Mouse (Mus musculus): ENCODE results near the gene Pak4.
"Not testable (repeated sequence)": the region's sequence is repeated elsewhere in the genome, so short reads cannot be mapped to it uniquely, and the experiment has no call there.

The Pak4 gene

GRCm38 (mm10) chr7:28561967-28562366 lies 36.0 kb downstream of the Pak4 start:
- DNase-seq (ENCODE audit: low read depth, low spot score): no peak

DNA sequence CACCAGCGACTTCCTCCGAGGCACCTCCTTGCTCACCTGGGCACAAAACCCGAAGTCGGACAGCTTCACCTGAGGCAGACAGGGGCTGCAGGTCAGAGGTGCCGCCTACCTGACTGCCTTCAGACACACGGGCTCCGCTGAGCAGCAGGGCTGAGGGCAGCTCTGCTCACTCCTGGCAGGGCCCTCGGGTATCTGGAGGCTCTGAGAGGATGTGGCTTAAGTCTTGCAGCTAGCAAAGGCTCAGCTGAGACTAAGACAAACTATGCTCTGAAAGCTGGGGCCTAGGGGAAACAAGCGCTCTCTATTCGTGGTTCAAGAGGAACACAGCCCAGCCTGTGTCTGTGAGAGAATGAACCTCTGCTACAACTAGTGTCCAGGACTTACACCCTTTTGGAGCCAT lies 37.1 kb downstream of the Pak4 start:
- DNase-seq (ENCODE audit: low read depth, low spot score): no peak

DNA sequence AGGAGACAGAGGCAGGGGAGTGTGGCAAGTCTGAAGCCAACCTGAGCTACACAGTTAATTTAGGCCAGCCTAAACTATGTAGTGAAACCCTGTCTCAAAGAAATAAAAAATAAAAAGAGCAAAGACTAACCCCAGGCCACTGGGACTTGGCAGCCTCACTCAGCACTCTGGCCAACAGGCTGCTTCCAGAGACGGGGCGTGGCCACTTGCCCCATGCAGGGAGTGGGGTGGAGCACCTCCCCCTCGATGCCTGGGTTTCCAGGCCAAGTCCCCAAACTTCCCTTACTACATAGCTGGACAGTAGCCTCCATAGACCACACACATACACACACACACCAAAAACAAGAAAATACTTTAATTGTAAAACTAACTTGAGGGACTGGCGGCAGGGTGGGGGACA lies 39.5 kb downstream of the Pak4 start:
- DNase-seq (ENCODE audit: low read depth, low spot score): no peak

DNA sequence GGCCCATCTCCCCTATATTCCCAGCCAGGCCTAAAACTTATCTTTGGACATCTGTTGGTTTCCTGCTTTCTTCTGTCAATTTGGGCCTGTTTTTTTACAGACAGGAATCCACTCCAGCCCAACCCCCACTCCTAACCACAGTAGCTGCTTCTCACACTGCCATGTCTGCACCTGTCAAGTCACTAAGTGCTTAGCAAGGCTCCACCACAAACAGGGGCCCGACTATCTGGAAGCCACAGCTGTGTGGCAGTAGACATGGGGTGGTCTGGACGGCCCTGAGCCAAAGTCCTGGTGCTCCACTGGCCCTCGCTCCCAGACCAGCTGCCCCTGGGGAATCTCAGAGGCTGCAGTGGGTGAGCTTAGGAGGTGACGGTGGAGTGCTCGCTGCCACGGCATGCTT lies 40.3 kb downstream of the Pak4 start:
- DNase-seq (ENCODE audit: low read depth, low spot score): no peak

DNA sequence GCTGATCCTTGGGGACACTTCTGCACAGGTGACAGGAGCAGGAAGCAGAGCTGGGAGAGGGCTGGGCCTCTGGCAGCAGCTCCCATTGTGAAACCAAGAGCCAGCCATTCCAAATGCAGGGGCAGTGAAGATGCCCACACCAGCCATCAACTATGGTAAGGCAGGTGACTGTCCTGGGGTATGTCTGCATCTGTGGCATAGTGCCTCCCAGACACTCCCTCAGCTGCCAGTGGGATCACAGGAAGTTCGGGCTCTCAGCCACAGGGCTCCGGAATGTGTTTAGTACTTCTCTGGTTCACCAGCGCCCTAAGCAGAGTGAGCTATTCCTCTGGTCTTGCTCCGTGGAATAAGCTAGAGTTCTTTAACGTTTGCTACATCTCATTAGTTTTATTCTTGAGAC lies 40.9 kb downstream of the Pak4 start:
- DNase-seq (ENCODE audit: low read depth, low spot score): no peak

GRCm38 (mm10) chr7:28555939-28556535 lies 41.9 kb downstream of the Pak4 start:
- DNase-seq (ENCODE audit: low read depth, low spot score): no peak

GRCm38 (mm10) chr7:28553076-28553475 lies 44.9 kb downstream of the Pak4 start:
- DNase-seq (ENCODE audit: low read depth, low spot score): no peak

- no peak for DNase-seq (ENCODE audit: low read depth, low spot score)
Observed at GRCm38 (mm10) chr7:28547628-28548027, 50.4 kb downstream of the Pak4 start.

- no peak for DNase-seq (ENCODE audit: low read depth, low spot score)
Observed at GRCm38 (mm10) chr7:28547154-28547553, 50.8 kb downstream of the Pak4 start, which contains the start of gene Nccrp1. Gene Nccrp1 (minus strand): TSS chr7:28547254.

DNA sequence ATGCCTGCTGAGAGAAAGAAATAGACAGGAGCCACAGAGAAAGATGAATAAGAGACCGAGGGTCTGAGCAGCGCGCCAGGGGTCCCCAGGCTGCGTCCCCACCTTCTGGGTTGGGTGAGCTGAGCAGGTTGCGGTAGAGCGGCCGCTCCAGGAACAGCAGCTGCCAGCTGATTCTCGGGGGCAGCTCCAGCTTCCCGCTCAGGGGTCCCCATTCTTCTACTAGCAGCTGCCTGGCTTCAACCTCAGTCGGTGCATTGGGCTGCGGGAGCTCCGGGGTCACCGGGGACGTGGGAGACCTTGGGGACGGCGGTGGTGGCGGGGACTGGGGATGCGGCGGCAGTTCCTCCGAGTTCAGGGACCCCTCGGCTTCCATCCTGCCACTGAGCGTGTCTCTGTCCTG lies 51.3 kb downstream of the Pak4 start:
- DNase-seq (ENCODE audit: low read depth, low spot score): no peak

- DNase-seq (ENCODE audit: low read depth, low spot score): no peak
Observed at GRCm38 (mm10) chr7:28545891-28546210, 52.1 kb downstream of the Pak4 start.

DNA sequence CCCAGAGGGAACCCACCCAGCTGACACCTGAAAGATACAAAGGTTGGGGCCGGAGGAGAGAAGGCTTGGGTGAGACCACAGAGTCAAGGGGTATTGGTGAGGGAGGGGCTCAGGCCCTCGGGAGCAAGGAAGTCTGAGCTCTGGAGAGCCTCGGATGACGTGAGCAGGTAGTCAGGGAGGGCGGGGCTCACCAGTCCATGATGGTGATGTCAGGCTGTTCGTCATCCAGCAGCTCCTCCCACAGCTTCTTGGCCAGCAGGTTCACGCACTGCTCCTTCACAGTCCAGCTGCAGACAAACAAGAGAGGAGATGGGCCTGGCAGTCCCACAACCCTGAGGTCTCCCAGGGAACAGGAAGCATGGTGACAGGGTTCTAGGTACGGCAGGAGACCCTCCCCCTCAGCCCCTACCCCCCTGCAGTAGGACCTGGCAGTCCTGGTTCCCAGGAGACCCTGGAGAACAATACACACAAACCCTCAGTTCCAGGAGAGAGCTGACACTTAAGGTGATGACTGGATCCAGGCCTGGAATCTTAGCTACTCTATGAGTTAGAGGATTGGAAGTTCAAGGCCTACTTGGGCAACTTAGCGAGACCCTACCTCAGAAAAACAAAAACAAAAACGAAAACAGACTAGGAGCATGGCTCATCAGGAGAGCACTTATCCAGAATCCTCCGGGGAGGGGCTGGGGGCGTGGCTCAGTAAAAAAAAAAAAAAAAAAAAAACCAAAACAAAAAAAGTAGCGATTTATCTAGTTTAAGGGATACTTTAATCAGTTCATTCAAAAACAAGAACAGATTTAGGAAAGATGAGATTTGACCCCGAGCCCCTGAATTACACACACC lies 52.7 kb downstream of the Pak4 start:
- DNase-seq (ENCODE audit: low read depth, low spot score): no peak

GRCm38 (mm10) chr7:28544051-28544601 lies 53.9 kb downstream of the Pak4 start:
- DNase-seq (ENCODE audit: low read depth, low spot score): no peak

DNA sequence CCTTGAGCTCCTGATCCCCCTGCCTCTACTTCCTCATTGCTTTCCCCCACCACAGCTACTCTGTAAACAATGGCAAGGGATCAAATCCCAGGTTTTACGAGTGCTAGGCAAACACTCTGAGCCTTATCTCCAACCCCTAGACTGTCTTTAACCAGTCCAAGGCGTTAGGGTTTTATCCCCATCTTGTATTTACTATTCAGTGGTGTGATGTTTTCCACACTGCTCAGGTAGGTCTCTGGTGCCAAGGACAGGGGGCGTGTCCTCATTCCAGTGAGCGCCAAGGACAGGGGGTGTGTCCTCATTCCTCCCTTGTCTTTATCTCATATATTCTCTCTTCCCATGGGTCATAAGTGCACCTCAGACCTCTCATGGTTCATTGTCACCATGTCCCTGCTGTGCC lies 57.5 kb downstream of the Pak4 start, which contains the start of gene Sycn:
Gene Sycn, plus strand, starts transcription at position 360 of the 400 bp plus-strand sequence.
- no peak for DNase-seq (ENCODE audit: low read depth, low spot score)

DNA sequence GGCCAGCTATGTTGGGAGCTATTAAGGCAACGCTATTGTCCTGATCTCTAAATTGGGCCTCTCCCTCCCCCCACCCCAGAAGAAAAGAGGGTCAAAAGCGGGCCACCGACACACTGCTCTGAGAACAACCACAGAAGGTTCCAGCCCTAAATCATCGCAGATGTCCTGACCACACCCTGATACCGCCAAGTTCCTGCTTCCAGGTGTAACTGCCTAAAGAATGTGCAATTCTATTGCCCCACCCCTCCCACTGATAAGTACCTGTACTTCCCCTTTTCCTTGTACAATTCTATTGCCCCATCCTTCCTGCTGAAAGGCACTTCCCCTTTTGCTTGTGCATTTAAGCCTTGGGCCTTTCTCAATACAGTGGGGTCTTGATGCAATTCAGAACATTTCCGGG lies 59.1 kb downstream of the Pak4 start:
- DNase-seq (ENCODE audit: low read depth, low spot score): not testable (repeated sequence)

DNA sequence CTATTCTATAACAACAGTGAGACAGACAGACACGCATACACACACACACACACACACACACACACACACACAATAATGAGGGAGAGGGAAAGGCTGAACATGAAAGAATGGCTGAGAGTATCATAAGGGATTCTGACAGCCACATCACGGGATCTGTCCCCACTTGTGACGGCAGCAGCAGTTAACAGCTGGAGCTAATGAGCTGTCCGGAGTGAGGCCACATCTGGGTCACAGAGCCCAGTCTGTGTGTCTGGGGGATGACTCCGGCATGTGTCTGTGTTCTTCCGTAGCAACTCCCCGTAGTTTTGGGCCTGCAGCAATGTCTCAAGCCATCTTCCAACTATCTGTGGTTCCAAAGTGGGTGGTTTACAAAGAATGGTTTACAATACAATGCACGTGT lies 66.0 kb downstream of the Pak4 start:
- no peak for DNase-seq (ENCODE audit: low read depth, low spot score)

- DNase-seq (ENCODE audit: low read depth, low spot score): no peak
Observed at GRCm38 (mm10) chr7:28527922-28528719, 69.9 kb downstream of the Pak4 start.

GRCm38 (mm10) chr7:28522536-28522935 lies 75.4 kb downstream of the Pak4 start, which contains the start of gene Ifnl3:
Gene Ifnl3 (plus strand): TSS chr7:28522836.
- DNase-seq (ENCODE audit: low read depth, low spot score): not testable (repeated sequence)

GRCm38 (mm10) chr7:28511441-28511840 lies 86.5 kb downstream of the Pak4 start:
- DNase-seq (ENCODE audit: low read depth, low spot score): no peak

GRCm38 (mm10) chr7:28510405-28510974 lies 87.5 kb downstream of the Pak4 start, which contains the start of gene Ifnl2:
Gene Ifnl2 (minus strand): TSS chr7:28510455.
- DNase-seq (ENCODE audit: low read depth, low spot score): not testable (repeated sequence)

GRCm38 (mm10) chr7:28509121-28509520 lies 88.9 kb downstream of the Pak4 start:
- DNase-seq (ENCODE audit: low read depth, low spot score): not testable (repeated sequence)
